Mouse (Mus musculus) lung, postnatal 36 days (tissue): Measurements from ENCODE around the gene D5Ertd579e.
"Not testable (repeated sequence)": the region's sequence is repeated elsewhere in the genome, so short reads cannot be mapped to it uniquely, and the experiment has no call there.

Source experiments
- DNase-seq: peaks from one replicate; pipeline ENCODE4 v3.0.0; 2022; ENCODE audit warnings: mixed read lengths

Gene D5Ertd579e

GRCm38 (mm10) chr5:36679918-36680598 lies 15.8 kb downstream of the D5Ertd579e start:
- no peak for DNase-seq

GRCm38 (mm10) chr5:36678799-36679198 lies 17.0 kb downstream of the D5Ertd579e start:
- no peak for DNase-seq

DNA sequence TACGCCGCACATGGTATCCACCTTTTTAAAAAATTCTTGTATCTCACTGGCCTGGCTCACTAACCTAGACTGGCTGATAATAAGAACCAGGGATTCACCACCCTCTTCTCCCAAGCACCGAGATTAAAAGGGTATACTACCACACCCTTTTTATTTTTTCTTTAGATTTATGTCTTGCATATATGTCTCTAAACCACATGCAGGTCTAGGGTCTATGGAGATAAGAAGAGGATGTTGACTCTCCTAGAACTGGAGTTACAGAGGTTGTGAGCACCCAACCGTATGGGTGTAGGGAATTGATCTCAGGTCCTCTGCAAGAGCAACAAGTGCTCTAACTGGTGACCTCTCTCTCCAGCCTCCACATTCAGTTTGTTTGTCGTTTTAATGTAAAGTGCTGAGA lies 17.9 kb downstream of the D5Ertd579e start:
- DNase-seq = no peak

DNA sequence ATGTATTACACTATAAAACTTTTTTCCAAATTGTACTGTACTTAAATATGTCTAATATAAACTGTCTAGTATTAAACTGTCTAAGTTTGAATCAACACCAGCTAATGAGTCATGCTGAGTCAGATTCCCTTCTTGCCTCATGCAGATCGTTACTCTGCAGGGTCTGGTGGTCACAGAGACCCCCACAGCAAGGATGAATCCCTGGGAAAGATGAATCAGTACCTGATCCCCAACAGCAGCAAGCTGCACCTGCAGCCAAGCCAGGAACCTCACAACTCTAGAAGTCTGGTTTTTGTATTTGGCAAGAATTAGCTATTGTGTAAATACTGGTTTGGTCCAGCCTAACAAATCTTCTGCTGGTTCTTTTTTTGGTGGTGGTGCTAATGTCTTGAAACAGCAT lies 20.4 kb downstream of the D5Ertd579e start:
- no peak for DNase-seq

DNA sequence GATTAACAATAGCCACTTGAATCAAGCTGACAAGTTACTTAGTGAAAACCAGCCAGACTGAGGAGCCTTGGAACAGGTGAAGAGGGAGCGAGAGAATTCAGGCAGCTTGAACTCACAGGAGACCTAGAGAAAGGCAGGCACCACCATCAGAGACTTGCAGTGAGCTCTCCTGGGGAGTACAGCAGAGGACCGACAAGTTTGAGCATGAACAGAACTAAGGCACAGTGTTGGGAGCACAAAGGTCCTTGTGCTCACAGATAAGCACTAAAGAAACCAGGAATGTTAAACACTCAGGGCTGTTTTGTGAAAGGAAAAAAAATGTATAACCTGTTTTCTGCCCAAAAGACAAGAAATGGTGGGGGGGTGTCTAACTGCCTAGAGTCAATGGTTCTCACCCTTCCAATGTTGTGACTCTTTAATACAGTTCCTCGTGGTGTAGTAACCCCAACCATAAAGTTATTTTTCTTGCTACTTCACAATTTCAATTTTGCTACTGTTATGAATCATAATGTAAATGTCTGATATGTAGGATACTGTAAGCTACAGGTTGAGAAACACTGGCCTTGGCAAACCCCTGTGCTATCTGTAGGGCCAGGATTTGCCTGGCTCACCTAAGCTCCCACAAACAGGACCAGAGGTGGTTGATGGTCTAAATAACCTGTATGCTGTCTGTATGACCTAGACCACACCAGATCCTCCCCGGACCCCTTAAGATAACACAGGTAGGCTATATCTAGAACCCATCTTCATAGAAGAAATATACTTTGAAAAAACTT lies 21.0 kb downstream of the D5Ertd579e start:
- no peak for DNase-seq

DNA sequence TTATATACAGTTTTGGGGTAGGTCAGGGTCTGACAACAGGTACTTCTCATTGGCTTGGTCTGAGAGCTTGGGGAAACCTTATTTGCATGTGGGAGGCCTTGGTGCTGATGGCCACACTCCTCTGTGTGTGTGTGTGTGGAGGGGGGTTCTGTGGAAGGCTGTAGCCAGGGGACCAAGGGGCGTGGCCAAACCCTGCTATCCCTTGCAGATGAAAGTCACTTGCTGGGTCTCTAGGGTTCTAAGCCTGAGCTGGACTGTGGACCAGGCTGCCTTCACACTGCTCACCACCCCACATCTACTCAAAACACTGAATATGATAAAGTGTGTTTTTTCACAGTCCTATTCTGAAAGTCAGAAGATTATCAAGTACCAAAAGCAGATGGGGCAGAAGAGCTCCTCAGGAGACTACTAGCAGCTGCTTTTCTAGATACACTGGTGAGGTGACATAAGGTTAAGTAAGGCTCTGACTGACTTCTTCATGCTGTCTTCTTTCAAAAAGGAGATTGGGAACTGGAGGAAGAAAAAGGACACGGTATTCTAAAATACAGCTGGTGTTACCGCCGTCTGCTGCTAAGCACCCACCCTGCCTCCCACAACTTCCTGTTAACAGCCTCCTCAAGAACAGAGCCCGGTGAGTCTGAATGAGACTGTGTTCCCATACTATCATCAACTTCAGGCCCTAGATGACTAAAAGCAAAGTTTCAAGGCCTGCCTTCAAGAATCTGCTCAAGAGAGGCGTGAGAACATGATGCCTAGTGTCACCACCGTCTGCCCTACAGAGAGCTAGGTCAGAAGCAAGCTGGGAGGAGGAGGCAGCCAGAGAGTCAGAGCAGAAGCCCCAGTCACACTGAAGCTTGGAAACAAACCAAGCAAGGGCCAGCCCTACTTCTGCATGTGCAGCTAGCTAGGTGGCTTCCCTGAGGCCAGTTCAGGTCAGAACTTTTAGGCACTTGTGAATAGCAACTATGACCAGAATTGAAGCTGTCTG lies 26.5 kb downstream of the D5Ertd579e start:
- peak; percentile 30 for DNase-seq

DNA sequence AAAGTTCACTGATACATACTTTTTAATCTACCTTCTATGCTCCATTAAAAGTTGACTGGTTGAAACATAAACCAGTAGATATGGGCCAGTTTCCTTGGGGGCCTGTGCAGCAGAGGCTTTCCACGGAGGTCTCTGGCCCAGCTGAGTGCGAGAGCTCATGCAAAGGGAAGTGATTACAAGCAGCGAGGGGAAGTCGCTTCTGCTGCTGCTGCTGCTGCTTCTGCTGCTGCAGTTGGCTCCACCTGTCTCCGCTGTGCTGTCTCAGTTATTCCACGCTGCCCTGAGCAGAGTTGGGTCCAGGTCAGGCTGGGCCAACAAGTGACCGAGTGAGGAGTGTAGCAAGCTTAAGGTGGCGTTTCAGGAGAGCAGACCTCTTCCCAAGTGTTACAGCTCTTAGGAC lies 27.3 kb downstream of the D5Ertd579e start:
- no peak for DNase-seq

DNA sequence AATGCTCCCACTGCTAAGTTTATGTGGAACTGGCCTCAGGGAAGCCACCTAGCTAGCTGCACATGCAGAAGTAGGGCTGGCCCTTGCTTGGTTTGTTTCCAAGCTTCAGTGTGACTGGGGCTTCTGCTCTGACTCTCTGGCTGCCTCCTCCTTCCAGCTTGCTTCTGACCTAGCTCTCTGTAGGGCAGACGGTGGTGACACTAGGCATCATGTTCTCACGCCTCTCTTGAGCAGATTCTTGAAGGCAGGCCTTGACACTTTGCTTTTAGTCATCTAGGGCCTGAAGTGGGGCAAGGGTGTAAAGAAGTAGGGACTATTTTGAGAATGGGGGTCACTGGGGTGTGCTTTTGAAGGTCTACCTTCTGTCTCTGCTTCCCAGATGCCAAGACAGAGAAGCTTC lies 27.8 kb downstream of the D5Ertd579e start:
- DNase-seq = not testable (repeated sequence)

GRCm38 (mm10) chr5:36667165-36667564 lies 28.7 kb downstream of the D5Ertd579e start:
- DNase-seq = no peak

DNA sequence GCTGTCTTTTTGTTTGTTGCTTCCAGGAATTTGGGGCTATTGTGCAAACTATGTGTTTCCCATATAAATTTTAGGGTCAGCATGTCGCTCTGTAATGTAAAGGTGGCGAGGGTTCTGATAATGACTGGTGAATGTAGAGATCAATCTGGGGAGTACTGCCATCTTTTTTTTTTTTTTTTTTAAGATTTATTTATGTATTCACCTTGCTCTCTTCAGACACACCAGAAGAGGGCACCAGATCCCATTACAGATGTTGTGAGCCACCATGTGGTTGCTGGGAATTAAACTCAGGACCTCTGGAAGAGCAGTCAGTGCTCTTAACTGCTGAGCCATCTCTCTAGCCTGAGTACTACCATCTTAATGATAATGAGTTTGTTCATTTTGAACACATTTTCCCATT lies 29.1 kb downstream of the D5Ertd579e start:
- not testable (repeated sequence) for DNase-seq

GRCm38 (mm10) chr5:36663329-36663728 lies 32.5 kb downstream of the D5Ertd579e start:
- no peak for DNase-seq

DNA sequence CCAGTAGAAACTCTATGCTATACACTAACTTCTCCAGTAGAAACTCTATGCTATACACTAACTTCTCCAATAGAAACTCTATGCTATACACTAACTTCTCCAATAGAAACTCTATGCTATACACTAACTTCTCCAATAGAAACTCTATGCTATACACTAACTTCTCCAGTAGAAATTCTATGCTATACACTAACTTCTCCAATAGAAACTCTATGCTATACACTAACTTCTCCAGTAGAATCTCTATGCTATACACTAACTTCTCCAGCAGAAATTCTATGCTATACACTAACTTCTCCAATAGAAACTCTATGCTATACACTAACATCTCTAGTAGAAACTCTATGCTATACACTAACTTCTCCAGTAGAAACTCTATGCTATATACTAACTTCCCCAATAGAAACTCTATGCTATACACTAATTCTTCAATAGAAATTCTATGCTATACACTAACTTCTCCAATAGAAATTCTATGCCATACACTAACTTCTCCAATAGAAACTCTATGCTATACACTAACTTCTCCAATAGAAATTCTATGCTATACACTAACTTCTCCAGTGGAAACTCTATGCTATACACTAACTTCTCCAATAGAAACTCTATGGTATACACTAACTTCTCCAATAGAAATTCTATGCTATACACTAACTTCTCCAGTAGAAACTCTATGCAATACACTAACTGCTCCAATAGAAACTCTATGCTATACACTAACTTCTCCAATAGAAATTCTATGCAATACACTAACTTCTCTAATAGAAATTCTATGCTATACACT lies 34.7 kb downstream of the D5Ertd579e start:
- DNase-seq = not testable (repeated sequence)

DNA sequence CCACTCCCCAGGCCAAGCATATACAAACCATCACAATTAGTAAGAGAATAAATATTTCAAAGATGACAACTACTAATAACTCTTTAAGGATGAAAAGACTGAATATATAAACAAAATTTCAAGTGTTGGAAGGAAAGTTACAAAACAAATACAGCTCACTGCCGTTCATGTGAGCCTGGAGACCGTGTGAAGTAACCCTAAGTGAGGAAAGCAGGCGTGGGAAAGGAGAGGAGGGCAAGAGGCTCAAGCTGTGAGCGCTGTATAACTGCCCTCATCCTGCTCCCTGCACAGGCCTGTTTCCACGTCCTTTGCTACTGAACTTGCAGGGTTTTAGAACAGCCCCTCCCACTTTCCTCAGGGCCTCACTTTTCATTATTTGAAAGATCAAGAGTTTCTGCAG lies 70.2 kb downstream of the D5Ertd579e start:
- DNase-seq = no peak

GRCm38 (mm10) chr5:36623670-36624069 lies 72.2 kb downstream of the D5Ertd579e start:
- no peak for DNase-seq

DNA sequence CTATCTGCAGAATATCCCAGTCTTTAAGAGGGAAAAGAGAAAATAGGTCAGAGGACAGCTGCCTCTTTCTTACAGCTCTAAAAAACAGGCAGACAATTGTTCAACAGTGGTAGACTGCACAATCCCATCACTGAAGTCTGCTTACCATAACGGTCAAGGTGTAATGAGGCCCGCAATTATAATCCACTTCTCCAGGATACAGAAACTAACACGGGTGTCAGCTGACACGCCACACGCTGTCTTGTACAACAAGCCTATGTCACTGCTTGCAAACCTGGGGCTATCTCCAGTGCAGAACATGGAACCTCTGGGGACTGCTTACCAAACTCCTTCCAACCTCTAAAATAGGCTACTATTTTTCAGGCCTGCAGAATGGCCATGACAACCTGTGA lies 74.8 kb downstream of the D5Ertd579e start:
- no peak for DNase-seq

- DNase-seq = peak; percentile 47
Observed at GRCm38 (mm10) chr5:36620409-36621057, 75.3 kb downstream of the D5Ertd579e start.

DNA sequence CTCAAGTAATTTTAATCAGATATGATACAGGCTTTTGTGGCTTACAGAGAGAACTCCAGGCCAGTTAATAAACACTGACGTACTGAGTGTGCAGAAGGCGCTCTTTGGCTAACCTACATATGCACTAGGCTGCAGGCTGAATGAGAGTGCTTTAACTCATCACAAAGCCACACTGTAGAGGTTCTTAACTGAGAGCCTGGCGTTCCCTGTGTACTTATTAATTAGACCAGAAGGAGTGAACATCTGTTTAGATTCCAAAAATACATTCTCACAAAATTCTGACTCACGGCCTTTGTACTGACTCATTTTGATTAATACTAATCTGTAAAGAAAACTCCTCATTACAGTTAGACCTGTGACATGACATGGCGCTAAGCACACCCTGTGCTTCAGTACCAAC lies 76.9 kb downstream of the D5Ertd579e start:
- DNase-seq = no peak

- DNase-seq = no peak
Observed at GRCm38 (mm10) chr5:36618356-36618755, 77.5 kb downstream of the D5Ertd579e start.

DNA sequence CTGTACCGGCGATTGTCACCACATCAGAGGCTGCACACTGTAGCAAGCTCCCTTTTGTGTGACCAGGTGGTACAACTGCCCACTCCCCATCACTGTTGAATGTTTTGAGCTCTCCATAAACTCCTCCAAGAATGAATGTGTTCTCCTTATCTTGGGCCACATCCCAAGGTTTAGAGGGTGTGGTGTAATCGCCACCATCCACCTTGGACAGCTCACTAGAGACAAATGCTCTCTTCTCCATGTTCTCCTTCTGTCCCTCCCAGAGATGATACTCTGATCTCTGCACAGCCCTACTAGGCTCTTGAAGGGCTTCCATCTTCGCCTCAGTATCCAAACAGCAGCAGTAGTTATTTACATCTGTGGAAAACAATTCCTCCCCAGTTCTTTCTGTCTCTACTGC lies 81.7 kb downstream of the D5Ertd579e start:
- DNase-seq = no peak

- peak; percentile 21 for DNase-seq
Observed at GRCm38 (mm10) chr5:36608939-36609499, 86.8 kb downstream of the D5Ertd579e start.

GRCm38 (mm10) chr5:36603031-36603430 lies 92.8 kb downstream of the D5Ertd579e start:
- peak; percentile 50 for DNase-seq
